Mouse (Mus musculus) MEL (cell line): ENCODE data around the gene Sema3a. TPM values are rescaled to one million over a fixed set of nuclear protein-coding genes. Genes with fewer than 3 reads are reported as not detected.

ENCODE experiments used
- DNase-seq: peaks from one replicate; pipeline ENCODE4 v3.0.0; 2011; ENCODE audit warnings: low read depth, low spot score
- H3K27ac ChIP-seq: 2 replicates; pipeline ENCODE4 v1.5.1; 2012; ENCODE audit warnings: low read depth, mild to moderate bottlenecking, control low read depth, low read length, moderate library complexity; ENCODE audit not compliant: control insufficient read depth
- H3K27me3 ChIP-seq, 2 experiments: fragments of 150-350 bp in 1 of 2; sonication (generic) in 1 of 2; 2 replicates each; pipeline ENCODE4 v1.6.1; 2012; ENCODE audit warnings: low read length in 2 of 2, mild to moderate bottlenecking in 2 of 2, improper control_type of control experiment in 1 of 2, moderate library complexity in 1 of 2; ENCODE audit not compliant: insufficient read depth in 2 of 2, control insufficient read depth in 1 of 2
- H3K36me3 ChIP-seq, 2 experiments: 2 replicates each; pipeline ENCODE4 v1.6.1; 2012 to 2014; ENCODE audit warnings: low read length in 2 of 2, improper control_type of control experiment in 1 of 2, inconsistent platforms in 1 of 2, mild to moderate bottlenecking in 1 of 2; ENCODE audit not compliant: insufficient read depth in 2 of 2, control insufficient read depth in 1 of 2
- H3K4me1 ChIP-seq, 2 experiments: fragments of 150-350 bp in 1 of 2; sonication (generic) in 1 of 2; 2 replicates each; pipeline ENCODE4 v1.6.1; 2012; ENCODE audit warnings: low read length in 2 of 2, improper control_type of control experiment in 1 of 2, mild to moderate bottlenecking in 1 of 2; ENCODE audit not compliant: insufficient read depth in 2 of 2, control insufficient read depth in 1 of 2
- H3K4me3 ChIP-seq, 2 experiments: fragments of 150-350 bp in 1 of 2; sonication (generic) in 1 of 2; 2 replicates each; pipeline ENCODE4 v1.5.1; 2012; ENCODE audit warnings: low read depth in 2 of 2, low read length in 2 of 2, mild to moderate bottlenecking in 2 of 2, moderate library complexity in 2 of 2, control low read depth in 1 of 2, improper control_type of control experiment in 1 of 2; ENCODE audit not compliant: control insufficient read depth in 1 of 2, insufficient read depth in 1 of 2
- H3K79me2 ChIP-seq: 2 replicates; pipeline ENCODE4 v1.6.1; 2012; ENCODE audit warnings: mild to moderate bottlenecking, low read length, moderate library complexity; ENCODE audit not compliant: control insufficient read depth, poor library complexity, insufficient read depth
- H3K9ac ChIP-seq: 2 replicates; pipeline ENCODE4 v1.6.1; 2012; ENCODE audit warnings: low read depth, mild to moderate bottlenecking, control low read depth, low read length, moderate library complexity; ENCODE audit not compliant: control insufficient read depth, poor library complexity, severe bottlenecking
- H3K9me3 ChIP-seq: fragments of 150-350 bp; sonication (generic); replicated peaks from 2 replicates; pipeline ENCODE4 v1.6.1; 2012; ENCODE audit warnings: mild to moderate bottlenecking, low read length, improper control_type of control experiment, moderate library complexity; ENCODE audit not compliant: insufficient read depth
- BHLHE40 ChIP-seq: IDR thresholded peaks from 2 replicates; pipeline ENCODE4 v1.6.1; 2012; ENCODE audit warnings: low read depth, mild to moderate bottlenecking, inconsistent platforms, low read length, improper control_type of control experiment, borderline replicate concordance
- ELF1 ChIP-seq: IDR thresholded peaks from 2 replicates; pipeline ENCODE4 v1.6.1; 2014; ENCODE audit warnings: low read depth, mild to moderate bottlenecking, inconsistent platforms, low read length, improper control_type of control experiment, moderate library complexity
- ETS1 ChIP-seq: IDR thresholded peaks from 2 replicates; pipeline ENCODE4 v1.6.1; 2012; ENCODE audit warnings: low read depth, mild to moderate bottlenecking, inconsistent platforms, low read length, improper control_type of control experiment, moderate library complexity
- HCFC1 ChIP-seq: IDR thresholded peaks from 2 replicates; pipeline ENCODE4 v1.6.1; 2012; ENCODE audit warnings: low read depth, mild to moderate bottlenecking, inconsistent platforms, low read length, improper control_type of control experiment, moderate library complexity
- JUND ChIP-seq: IDR thresholded peaks from 2 replicates; pipeline ENCODE4 v1.6.1; 2011; ENCODE audit warnings: low read depth, mild to moderate bottlenecking, improper control_type of control experiment, low read length
- KAT2A ChIP-seq: conservative IDR thresholded peaks from 2 replicates; pipeline ENCODE4 v1.6.1; 2012; ENCODE audit warnings: low read depth, low read length, improper control_type of control experiment, inconsistent platforms
- MAX ChIP-seq: IDR thresholded peaks from 2 replicates; pipeline ENCODE4 v1.6.1; 2011; ENCODE audit warnings: low read length, improper control_type of control experiment
- MYC ChIP-seq: IDR thresholded peaks from 2 replicates; pipeline ENCODE4 v1.6.1; 2011; ENCODE audit warnings: low read depth, mild to moderate bottlenecking, low read length, improper control_type of control experiment, moderate library complexity
- NRF1 ChIP-seq: IDR thresholded peaks from 2 replicates; pipeline ENCODE4 v1.6.1; 2014; ENCODE audit warnings: low read depth, mild to moderate bottlenecking, inconsistent platforms, low read length, improper control_type of control experiment, moderate library complexity; ENCODE audit not compliant: poor library complexity, insufficient read depth, severe bottlenecking
- POLR2A ChIP-seq, 2 experiments: IDR thresholded peaks; 2 replicates each; pipeline ENCODE4 v1.6.1; 2011 to 2012; ENCODE audit warnings: low read length in 2 of 2, mild to moderate bottlenecking in 2 of 2, control low read depth in 1 of 2, improper control_type of control experiment in 1 of 2, low read depth in 1 of 2, moderate library complexity in 1 of 2; ENCODE audit not compliant: control insufficient read depth in 1 of 2, insufficient read depth in 1 of 2, poor library complexity in 1 of 2
- RAD21 ChIP-seq: IDR thresholded peaks from 2 replicates; pipeline ENCODE4 v1.6.1; 2011; ENCODE audit warnings: mild to moderate bottlenecking, low read depth, low read length, improper control_type of control experiment
- RCOR1 ChIP-seq: IDR thresholded peaks from 2 replicates; pipeline ENCODE4 v1.6.1; 2012; ENCODE audit warnings: low read depth, mild to moderate bottlenecking, inconsistent platforms, low read length, improper control_type of control experiment
- SIN3A ChIP-seq: IDR thresholded peaks from 2 replicates; pipeline ENCODE4 v1.6.1; 2012; ENCODE audit warnings: low read length, improper control_type of control experiment, inconsistent platforms
- SMC3 ChIP-seq: IDR thresholded peaks from 2 replicates; pipeline ENCODE4 v1.6.1; 2011; ENCODE audit warnings: low read depth, low read length, improper control_type of control experiment
- TAL1 ChIP-seq: IDR thresholded peaks from 2 replicates; pipeline ENCODE4 v1.6.1; 2012; ENCODE audit warnings: mild to moderate bottlenecking, inconsistent platforms, low read length, moderate library complexity, mixed read lengths
- USF1 ChIP-seq: IDR thresholded peaks from 2 replicates; pipeline ENCODE4 v1.6.1; 2014; ENCODE audit warnings: low read depth, mild to moderate bottlenecking, inconsistent platforms, low read length, improper control_type of control experiment, moderate library complexity
- ZC3H11A ChIP-seq: IDR thresholded peaks from 2 replicates; pipeline ENCODE4 v1.6.1; 2012; ENCODE audit warnings: low read depth, mild to moderate bottlenecking, inconsistent platforms, low read length, improper control_type of control experiment
- ZMIZ1 ChIP-seq: IDR thresholded peaks from 2 replicates; pipeline ENCODE4 v1.6.1; 2012; ENCODE audit warnings: low read depth, mild to moderate bottlenecking, inconsistent platforms, low read length, improper control_type of control experiment, moderate library complexity
- ZNF384 ChIP-seq: IDR thresholded peaks from 2 replicates; pipeline ENCODE4 v1.6.1; 2012; ENCODE audit warnings: low read depth, mild to moderate bottlenecking, inconsistent platforms, low read length, improper control_type of control experiment
- polyA plus RNA-seq, 2 experiments: library from polyadenylated mRNA; stranded (reverse) in 1 of 2; unstranded in 1 of 2; fragments of >175 nt in 1 of 2; fragments of >200 nt in 1 of 2; gene quantifications; 2 replicates each; pipeline versions ENCODE4 v1.2.1 to v1.2.4; 2012; ENCODE audit warnings: low replicate concordance in 2 of 2, low read depth in 1 of 2; ENCODE audit not compliant: insufficient read length in 2 of 2, insufficient read depth in 1 of 2, missing spikeins in 1 of 2
- total RNA-seq: library from RNA; depleted of rRNA; stranded (reverse); fragments of 300-350 nt; gene quantifications from 2 replicates; pipeline ENCODE4 v1.2.3, GENCODE M21; 2012

Gene Sema3a
- total and polyA plus RNA-seq, 3 experiments = not detected

GRCm38 (mm10) chr5:13353539-13353938 is 228.3 kb downstream of the Sema3a start (continued):
- TF ChIP-seq JUND = no peak

GRCm38 (mm10) chr5:13354913-13355312 is 229.7 kb downstream of the Sema3a start:
- no peaks in the 10 kb centered on the region for H3K9me3 ChIP-seq
- DNase-seq = no peak
- H3K9ac ChIP-seq = no peak overlapping the region

GRCm38 (mm10) chr5:13358770-13359169 is 233.6 kb downstream of the Sema3a start:
- H3K4me3 ChIP-seq = no peak overlapping the region
- H3K9me3 ChIP-seq = no peaks in the 10 kb centered on the region
- no peaks in the 10 kb centered on the region for H3K79me2 ChIP-seq
- no peaks in the 10 kb centered on the region for H3K27me3 ChIP-seq
- no peak for DNase-seq
- no peaks in the 10 kb centered on the region for H3K36me3 ChIP-seq
- H3K9ac ChIP-seq = no peak overlapping the region
- no peaks in the 10 kb centered on the region for H3K4me1 ChIP-seq
- TF ChIP-seq TAL1 = no peak
- TF ChIP-seq USF1 = no peak
- TF ChIP-seq RCOR1 = no peak
- TF ChIP-seq NRF1 = no peak
- no peak for TF ChIP-seq BHLHE40
- TF ChIP-seq MYC = no peak
- no peak for TF ChIP-seq RAD21
- no peak for TF ChIP-seq HCFC1
- TF ChIP-seq ZNF384 = no peak
- TF ChIP-seq KAT2A = no peak
- TF ChIP-seq SMC3 = no peak
- H3K27ac ChIP-seq = no peak overlapping the region

More at GRCm38 (mm10) chr5:13354913-13355312, 229.7 kb downstream of the Sema3a start:
- Histone ChIP-seq H3K27me3 (no peaks in the 10 kb centered on the region), H3K4me3 (no peak overlapping the region), H3K4me1 (no peaks in the 10 kb centered on the region), H3K27ac (no peak overlapping the region), H3K36me3 (no peaks in the 10 kb centered on the region), H3K79me2 (no peaks in the 10 kb centered on the region)
- no peak for TF ChIP-seq MAX
- no peak for TF ChIP-seq SIN3A
- TF ChIP-seq HCFC1 = no peak
- TF ChIP-seq ZC3H11A = no peak
- TF ChIP-seq ELF1 = no peak
- TF ChIP-seq KAT2A = no peak
- TF ChIP-seq ZMIZ1 = no peak
- no peak for TF ChIP-seq POLR2A (IDR thresholded peaks at IDR 0.05; ENCODE audit: control insufficient read depth in 1 of 2, insufficient read depth in 1 of 2, low read depth in 1 of 2, low read length in 2 of 2, poor library complexity in 1 of 2)
- TF ChIP-seq TAL1 = no peak
- TF ChIP-seq RCOR1 = no peak
- no peak for TF ChIP-seq ETS1
